Mouse (Mus musculus) limb, embryonic 12.5 days (tissue): Measurements from ENCODE around the gene 9130023H24Rik. TPM values are rescaled to one million over a fixed set of nuclear protein-coding genes. Genes with fewer than 3 reads are reported as not detected.

Source experiments
- ATAC-seq: fragments of 200-750 bp; cut with Nextera tagmentation; 2 replicates; pipeline ENCODE4 v1.8.0; 2017; ENCODE audit warnings: low read depth, moderate TSS enrichment; ENCODE audit not compliant: insufficient number of reproducible peaks, insufficient read depth, low FRiP score, low TSS enrichment
- H3K27ac ChIP-seq: fragments of 300-500 bp; sonication (generic); 2 replicates; pipeline ENCODE4 v1.5.1; 2016; ENCODE audit warnings: mild to moderate bottlenecking, moderate library complexity
- H3K27me3 ChIP-seq: fragments of 300-500 bp; sonication (generic); 2 replicates; pipeline ENCODE4 v1.6.1; 2016; ENCODE audit warnings: mild to moderate bottlenecking, moderate library complexity
- H3K36me3 ChIP-seq: fragments of 300-500 bp; sonication (generic); 2 replicates; pipeline ENCODE4 v1.6.1; 2016; ENCODE audit warnings: mild to moderate bottlenecking, moderate library complexity
- H3K4me1 ChIP-seq: fragments of 300-500 bp; sonication (generic); replicated peaks from 2 replicates; pipeline ENCODE4 v1.6.1; 2016
- H3K4me2 ChIP-seq: fragments of 300-500 bp; sonication (generic); 2 replicates; pipeline ENCODE4 v1.6.1; 2016; ENCODE audit warnings: mild to moderate bottlenecking, moderate library complexity
- H3K4me3 ChIP-seq: fragments of 300-500 bp; sonication (generic); replicated peaks from 2 replicates; pipeline ENCODE4 v1.5.1; 2016; ENCODE audit warnings: mild to moderate bottlenecking
- H3K9ac ChIP-seq: fragments of 300-500 bp; sonication (generic); replicated peaks from 2 replicates; pipeline ENCODE4 v1.6.1; 2016; ENCODE audit warnings: mild to moderate bottlenecking, moderate library complexity
- H3K9me3 ChIP-seq: fragments of 300-500 bp; sonication (generic); 2 replicates; pipeline ENCODE4 v1.6.1; 2016; ENCODE audit warnings: mild to moderate bottlenecking, moderate library complexity
- WGBS: fragments of 180-500 bp; shearing (Covaris S2); methylation state at CpG from one replicate; pipeline ENCODE4 v1.1.7; 2016; 5-methylcytosine and 5-hydroxymethylcytosine counted together
- polyA plus RNA-seq: library from polyadenylated mRNA; unstranded; fragments of >200 nt; fragmentation: Nextera tagmentation; extraction: Ambion mirVana; gene quantifications from 2 replicates; pipeline ENCODE4 v1.2.1, GENCODE M21; 2016

The 9130023H24Rik gene
- 9.9 and 10.1 TPM in 2 replicates for polyA plus RNA-seq

DNA sequence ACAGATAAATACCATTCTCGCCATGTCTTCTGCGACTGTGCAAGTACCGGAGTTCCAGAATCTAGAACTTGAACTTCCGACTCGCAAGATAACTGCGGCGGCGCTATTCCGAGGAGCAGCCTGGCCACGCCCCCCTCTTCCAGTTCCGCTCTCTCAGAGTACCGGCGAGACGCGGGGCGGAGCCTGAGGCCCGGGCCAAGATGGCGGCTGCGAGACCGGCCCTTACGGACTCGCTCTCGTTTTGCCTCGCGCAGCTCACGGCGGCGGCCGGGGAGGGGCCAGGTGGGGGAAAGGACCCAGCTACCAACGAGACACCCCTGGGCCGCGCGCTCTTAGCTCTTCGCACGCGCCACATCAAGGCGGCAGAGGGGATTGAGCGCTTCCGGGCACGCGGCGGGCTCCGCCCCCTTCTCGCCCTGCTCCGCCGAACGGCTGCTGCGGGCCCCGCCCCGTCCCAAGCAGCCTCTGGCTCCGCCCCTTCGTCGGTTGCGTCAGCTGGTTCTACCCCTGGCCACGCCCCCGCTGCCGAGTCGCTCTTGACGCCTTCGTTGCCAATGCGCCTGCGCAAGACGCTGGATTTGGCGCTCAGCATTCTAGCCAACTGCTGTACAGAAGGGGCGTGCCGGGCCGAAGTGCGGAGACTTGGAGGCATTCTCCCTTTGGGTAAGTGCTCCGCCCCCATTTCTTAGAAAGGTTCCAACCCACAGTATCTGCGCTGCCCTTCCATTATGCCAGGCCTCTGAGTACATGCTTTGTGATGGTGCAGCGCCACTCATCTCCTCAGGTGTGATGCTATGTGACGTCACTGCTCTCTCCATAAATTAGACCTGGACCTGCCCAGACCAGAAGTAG, at the start of gene 9130023H24Rik:
TSS of gene 9130023H24Rik (minus strand) at position 105 of the 852 bp plus-strand sequence.
- Histone ChIP-seq H3K27me3 (no peaks in the 10 kb centered on the region), H3K9me3 (no peaks in the 10 kb centered on the region), H3K9ac (peak within 1 kb of the TSS; percentile 78), H3K4me2 (peak within 1 kb of the TSS; percentile 73), H3K36me3 (peaks cover 44% of the 10 kb centered on the region), H3K27ac (peak within 1 kb of the TSS; percentile 96), H3K4me1 (peaks cover 12% of the 10 kb centered on the region), H3K4me3 (peak within 1 kb of the TSS; percentile 72)
- WGBS, result under 1% methylated on average over 72 of the region's 72 CpGs
- ATAC-seq, result peak; percentile 86

GRCm38 (mm10) chr7:128285060-128285459, 47.2 kb upstream of the 9130023H24Rik start:
- ATAC-seq, result no peak
- H3K4me1 ChIP-seq, result peaks cover 21% of the 10 kb centered on the region
- H3K9ac ChIP-seq, result no peak overlapping the region
- no peaks in the 10 kb centered on the region for H3K9me3 ChIP-seq
- H3K36me3 ChIP-seq, result peaks cover 51% of the 10 kb centered on the region
- WGBS, result 91% methylated on average over 8 of the region's 8 CpGs
- no peaks in the 10 kb centered on the region for H3K27me3 ChIP-seq
- H3K27ac ChIP-seq, result no peak overlapping the region
- H3K4me2 ChIP-seq, result no peak overlapping the region
- no peak overlapping the region for H3K4me3 ChIP-seq

- no peak for ATAC-seq
- H3K27ac ChIP-seq, result peak overlapping the region; percentile 31; the same call in 1 of the 2 replicates
- H3K36me3 ChIP-seq, result peaks cover 52% of the 10 kb centered on the region
- H3K9me3 ChIP-seq, result no peaks in the 10 kb centered on the region
- H3K4me1 ChIP-seq, result peaks cover 14% of the 10 kb centered on the region
- no peak overlapping the region for H3K4me2 ChIP-seq
- H3K9ac ChIP-seq, result no peak overlapping the region
- no peaks in the 10 kb centered on the region for H3K27me3 ChIP-seq
- H3K4me3 ChIP-seq, result no peak overlapping the region
- whole genome bisulfite sequencing, result 49% methylated on average over 5 of the region's 5 CpGs
Measured at GRCm38 (mm10) chr7:128284047-128284446, 46.2 kb upstream of the 9130023H24Rik start.

GRCm38 (mm10) chr7:128282532-128283244, 44.9 kb upstream of the 9130023H24Rik start:
- Histone ChIP-seq H3K27me3 (no peaks in the 10 kb centered on the region), H3K36me3 (peaks cover 44% of the 10 kb centered on the region), H3K4me2 (no peak overlapping the region), H3K9ac (no peak overlapping the region), H3K4me3 (no peak overlapping the region), H3K9me3 (no peaks in the 10 kb centered on the region), H3K4me1 (peaks cover 9% of the 10 kb centered on the region), H3K27ac (peak overlapping the region; percentile 41; the same call in 1 of the 2 replicates)
- no peak for ATAC-seq
- WGBS, result 19% methylated on average over 7 of the region's 7 CpGs

- no peaks in the 10 kb centered on the region for H3K27me3 ChIP-seq
- peaks cover 44% of the 10 kb centered on the region for H3K36me3 ChIP-seq
- H3K4me2 ChIP-seq, result no peak overlapping the region
- no peak overlapping the region for H3K4me3 ChIP-seq
- no peak overlapping the region for H3K9ac ChIP-seq
- H3K9me3 ChIP-seq, result no peaks in the 10 kb centered on the region
- WGBS, result 89% methylated on average over 11 of the region's 11 CpGs
- H3K27ac ChIP-seq, result no peak overlapping the region
- peaks cover 9% of the 10 kb centered on the region for H3K4me1 ChIP-seq
- ATAC-seq, result no peak
Measured at GRCm38 (mm10) chr7:128281765-128282164, 43.9 kb upstream of the 9130023H24Rik start.

- H3K4me2 ChIP-seq, result no peak overlapping the region
- WGBS, result 92% methylated on average over 4 of the region's 4 CpGs
Measured at GRCm38 (mm10) chr7:128279750-128280149, 41.9 kb upstream of the 9130023H24Rik start.

DNA sequence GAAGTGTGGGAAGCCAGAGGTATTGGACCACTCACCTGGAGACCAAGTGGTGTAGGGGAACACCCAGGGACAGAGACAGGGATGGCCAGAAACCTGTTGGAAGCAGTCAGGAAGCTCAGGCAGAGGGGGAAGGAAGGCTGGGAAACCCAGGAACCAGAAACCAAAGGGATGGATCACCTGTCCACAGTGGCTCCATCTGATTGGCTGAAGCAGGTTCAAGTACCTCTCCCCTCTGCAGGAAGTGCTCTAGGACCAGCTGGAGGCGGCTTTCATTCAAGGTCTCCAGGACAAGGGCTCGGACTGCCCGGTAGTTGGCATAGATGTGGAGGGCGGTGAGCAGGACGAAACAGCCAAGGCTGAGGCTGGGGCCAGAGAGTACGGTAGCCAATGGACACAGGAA, 38.2 kb upstream of the 9130023H24Rik start:
- Histone ChIP-seq H3K9me3 (no peaks in the 10 kb centered on the region), H3K27me3 (no peaks in the 10 kb centered on the region), H3K4me3 (no peak overlapping the region), H3K9ac (no peak overlapping the region), H3K36me3 (peaks cover 85% of the 10 kb centered on the region), H3K27ac (no peak overlapping the region), H3K4me1 (no peaks in the 10 kb centered on the region), H3K4me2 (no peak overlapping the region)
- WGBS, result 93% methylated on average over 6 of the region's 6 CpGs
- ATAC-seq, result no peak

More at GRCm38 (mm10) chr7:128279750-128280149, 41.9 kb upstream of the 9130023H24Rik start:
- Histone ChIP-seq H3K9me3 (no peaks in the 10 kb centered on the region), H3K27ac (no peak overlapping the region), H3K4me1 (peaks cover 9% of the 10 kb centered on the region), H3K4me3 (no peak overlapping the region), H3K27me3 (no peaks in the 10 kb centered on the region), H3K36me3 (peaks cover 58% of the 10 kb centered on the region), H3K9ac (no peak overlapping the region)
- ATAC-seq, result no peak

- ATAC-seq, result no peak
- Histone ChIP-seq H3K9me3 (no peaks in the 10 kb centered on the region), H3K4me1 (no peaks in the 10 kb centered on the region), H3K9ac (no peak overlapping the region), H3K36me3 (peaks cover 62% of the 10 kb centered on the region), H3K4me3 (no peak overlapping the region), H3K4me2 (no peak overlapping the region), H3K27ac (no peak overlapping the region), H3K27me3 (no peaks in the 10 kb centered on the region)
- WGBS, result 90% methylated on average over 7 of the region's 9 CpGs
Measured at GRCm38 (mm10) chr7:128271496-128271895, 33.7 kb upstream of the 9130023H24Rik start.

DNA sequence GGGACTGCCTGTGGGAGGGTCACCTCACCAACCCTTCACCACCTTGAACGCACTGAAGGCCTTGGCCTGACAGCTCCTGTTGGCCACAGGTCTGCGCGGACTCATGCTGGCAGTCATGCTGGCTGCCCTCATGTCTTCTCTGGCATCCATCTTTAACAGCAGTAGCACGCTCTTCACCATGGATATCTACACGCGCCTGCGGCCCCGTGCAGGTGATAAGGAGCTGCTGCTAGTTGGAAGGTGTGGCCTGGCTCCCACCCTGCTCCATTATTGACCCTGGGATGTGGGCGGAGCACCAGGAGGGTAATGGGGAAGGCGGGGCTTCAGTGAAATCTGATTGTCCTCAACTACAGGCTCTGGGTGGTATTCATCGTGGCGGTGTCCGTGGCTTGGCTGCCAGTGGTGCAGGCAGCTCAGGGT, 32.6 kb upstream of the 9130023H24Rik start:
- 58% methylated on average over 13 of the region's 13 CpGs for WGBS
- no peak overlapping the region for H3K4me2 ChIP-seq

DNA sequence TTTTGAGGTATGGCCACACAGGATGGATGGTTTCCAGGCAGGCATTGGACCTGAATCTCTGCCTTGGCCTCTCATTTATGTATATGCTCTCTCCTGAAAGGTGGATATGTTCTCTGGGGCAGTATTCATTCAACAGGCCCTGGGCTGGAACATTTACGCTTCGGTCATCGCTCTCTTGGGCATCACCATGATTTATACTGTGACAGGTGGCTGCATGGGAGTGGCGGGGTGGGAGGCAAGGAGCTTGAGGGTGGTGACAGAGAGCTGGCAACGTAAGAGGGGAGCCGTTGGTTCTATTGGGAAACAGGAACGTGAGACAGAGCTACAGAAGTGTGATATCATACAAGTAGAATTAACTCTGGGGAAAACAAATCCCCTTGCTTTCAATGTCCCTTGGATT, 30.0 kb upstream of the 9130023H24Rik start:
- Histone ChIP-seq H3K27ac (no peak overlapping the region), H3K4me2 (no peak overlapping the region), H3K27me3 (no peaks in the 10 kb centered on the region; the same call in 1 of the 2 replicates), H3K4me3 (no peak overlapping the region), H3K36me3 (peaks cover 26% of the 10 kb centered on the region), H3K9me3 (no peaks in the 10 kb centered on the region), H3K9ac (no peak overlapping the region), H3K4me1 (no peaks in the 10 kb centered on the region)
- ATAC-seq, result no peak
- whole genome bisulfite sequencing, result 82% methylated on average over 7 of the region's 7 CpGs

More for the DNA sequence above, 32.6 kb upstream of the 9130023H24Rik start:
- no peaks in the 10 kb centered on the region; the same call in 1 of the 2 replicates for H3K27me3 ChIP-seq
- no peaks in the 10 kb centered on the region for H3K4me1 ChIP-seq
- ATAC-seq, result 0 out of 2 replicates have a peak, but pooled peaks have one; percentile 43
- H3K36me3 ChIP-seq, result peaks cover 52% of the 10 kb centered on the region
- no peak overlapping the region for H3K4me3 ChIP-seq
- H3K9me3 ChIP-seq, result no peaks in the 10 kb centered on the region
- no peak overlapping the region for H3K9ac ChIP-seq
- H3K27ac ChIP-seq, result no peak overlapping the region

GRCm38 (mm10) chr7:128267391-128267790, 29.6 kb upstream of the 9130023H24Rik start:
- H3K27ac ChIP-seq, result no peak overlapping the region
- H3K4me2 ChIP-seq, result no peak overlapping the region
- no peaks in the 10 kb centered on the region for H3K4me1 ChIP-seq
- no peak for ATAC-seq
- peaks cover 23% of the 10 kb centered on the region for H3K36me3 ChIP-seq
- WGBS, result 61% methylated on average over 13 of the region's 13 CpGs
- no peak overlapping the region for H3K4me3 ChIP-seq
- H3K27me3 ChIP-seq, result no peaks in the 10 kb centered on the region; the same call in 1 of the 2 replicates
- H3K9me3 ChIP-seq, result no peaks in the 10 kb centered on the region
- H3K9ac ChIP-seq, result no peak overlapping the region
